Mouse (Mus musculus) limb, embryonic 14.5 days (tissue): ENCODE data around the gene Vmn1r40. TPM values are rescaled to one million over a fixed set of nuclear protein-coding genes. Genes with fewer than 3 reads are reported as not detected.

Experiments
- ATAC-seq: fragments of 200-750 bp; cut with Nextera tagmentation; 2 replicates; pipeline ENCODE4 v1.8.0; 2017; ENCODE audit warnings: low read depth, moderate number of reproducible peaks, moderate TSS enrichment; ENCODE audit not compliant: low FRiP score
- DNase-seq: peaks from one replicate; pipeline ENCODE4 v3.0.0-alpha.2; 2015; ENCODE audit warnings: low spot score
- H3K27ac ChIP-seq: fragments of 300-500 bp; sonication (generic); replicated peaks from 2 replicates; pipeline ENCODE4 v1.5.1; 2014; ENCODE audit warnings: low read depth, mild to moderate bottlenecking, low read length, moderate library complexity, mixed read lengths
- H3K27me3 ChIP-seq: fragments of 300-500 bp; sonication (generic); 2 replicates; pipeline ENCODE4 v1.6.1; 2014; ENCODE audit warnings: low read length, mixed read lengths; ENCODE audit not compliant: control insufficient read depth, insufficient read depth
- H3K36me3 ChIP-seq: fragments of 300-500 bp; sonication (generic); 2 replicates; pipeline ENCODE4 v1.6.1; 2014; ENCODE audit warnings: mild to moderate bottlenecking, low read length, moderate library complexity, mixed read lengths; ENCODE audit not compliant: control insufficient read depth, insufficient read depth
- H3K4me1 ChIP-seq: fragments of 300-500 bp; sonication (generic); 2 replicates; pipeline ENCODE4 v1.6.1; 2014; ENCODE audit warnings: antibody characterized with exemption, low read length, mixed read lengths; ENCODE audit not compliant: control insufficient read depth, insufficient read depth
- H3K4me2 ChIP-seq: fragments of 300-500 bp; sonication (generic); replicated peaks from 2 replicates; pipeline ENCODE4 v1.6.1; 2014; ENCODE audit warnings: low read depth, mild to moderate bottlenecking, low read length, moderate library complexity; ENCODE audit not compliant: severe bottlenecking
- H3K4me3 ChIP-seq: fragments of 300-500 bp; sonication (generic); replicated peaks from 2 replicates; pipeline ENCODE4 v1.5.1; 2014; ENCODE audit warnings: low read length
- H3K9ac ChIP-seq: fragments of 300-500 bp; sonication (generic); 2 replicates; pipeline ENCODE4 v1.6.1; 2014; ENCODE audit warnings: mild to moderate bottlenecking, low read depth, low read length, moderate library complexity; ENCODE audit not compliant: severe bottlenecking
- H3K9me3 ChIP-seq: fragments of 300-500 bp; sonication (generic); 2 replicates; pipeline ENCODE4 v1.6.1; 2016; ENCODE audit warnings: low read length; ENCODE audit not compliant: control insufficient read depth
- POLR2A ChIP-seq: fragments of 200-500 bp; IDR thresholded peaks from 2 replicates; pipeline ENCODE4 v1.8.0; 2012; ENCODE audit warnings: inconsistent platforms, mild to moderate bottlenecking, moderate library complexity, borderline replicate concordance; ENCODE audit not compliant: insufficient read depth, insufficient read length; ENCODE audit errors: extremely low read depth
- WGBS: fragments of 180-500 bp; shearing (Covaris S2); extraction: QIAGEN DNeasy Blood & Tissue Kit; methylation state at CpG from one replicate; pipeline ENCODE4 v1.1.7; 2014; 5-methylcytosine and 5-hydroxymethylcytosine counted together
- polyA plus RNA-seq, 2 experiments: library from polyadenylated mRNA; depleted of rRNA in 1 of 2; stranded (reverse) in 1 of 2; unstranded in 1 of 2; fragments of >200 nt; fragmentation: Nextera tagmentation in 1 of 2; extraction: Ambion mirVana in 1 of 2; gene quantifications; 2 replicates each; pipeline versions ENCODE4 v1.2.1 to v1.2.3; 2012 to 2014

The Vmn1r40 gene
- polyA plus RNA-seq, 2 experiments: not detected

GRCm38 (mm10) chr6:89672641-89673040, 34.7 kb upstream of the Vmn1r40 start:
- 84% methylated on average over 7 of the region's 7 CpGs for WGBS
- no peak overlapping the region for H3K9ac ChIP-seq
- DNase-seq: no peak
- no peak overlapping the region for H3K4me3 ChIP-seq
- TF ChIP-seq POLR2A: no peak
- no peak for ATAC-seq
- H3K27me3 ChIP-seq: no peaks in the 10 kb centered on the region
- no peak overlapping the region for H3K4me2 ChIP-seq
- H3K4me1 ChIP-seq: no peaks in the 10 kb centered on the region
- H3K27ac ChIP-seq: no peak overlapping the region
- H3K36me3 ChIP-seq: no peaks in the 10 kb centered on the region
- H3K9me3 ChIP-seq: no peaks in the 10 kb centered on the region

DNA sequence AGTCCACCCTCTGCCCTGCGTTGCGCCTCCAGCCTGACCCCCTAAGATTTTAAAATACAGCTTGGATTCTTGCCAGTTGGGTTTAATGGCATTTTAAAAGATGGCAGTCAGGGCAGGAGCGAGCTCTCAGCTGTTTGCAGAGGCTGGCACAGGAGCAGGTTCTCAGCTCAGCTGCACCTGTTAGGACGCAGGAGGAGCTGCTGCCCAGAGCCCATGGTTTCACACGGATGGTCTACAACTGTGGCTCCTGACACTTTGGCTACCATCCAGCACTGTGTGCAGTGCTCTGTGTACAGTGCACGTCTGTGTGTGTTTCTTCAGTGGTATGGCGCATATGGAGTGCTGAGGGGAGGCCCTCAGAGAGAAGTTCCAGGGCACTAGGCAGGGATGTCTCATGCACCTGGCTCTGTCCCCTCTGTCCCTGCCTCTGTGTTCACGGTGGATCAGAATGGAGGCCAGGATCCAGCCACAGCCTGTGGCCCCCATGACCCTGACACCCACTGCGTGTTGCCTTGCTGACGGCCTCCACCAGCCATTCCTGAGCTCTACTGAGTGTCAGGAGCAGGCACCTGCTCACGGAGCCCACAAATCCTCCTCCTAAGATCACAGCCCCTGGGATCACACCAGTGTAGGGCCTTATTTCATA, 34.1 kb upstream of the Vmn1r40 start:
- ATAC-seq: no peak
- WGBS: 73% methylated on average over 11 of the region's 11 CpGs
- no peak overlapping the region for H3K27ac ChIP-seq

DNA sequence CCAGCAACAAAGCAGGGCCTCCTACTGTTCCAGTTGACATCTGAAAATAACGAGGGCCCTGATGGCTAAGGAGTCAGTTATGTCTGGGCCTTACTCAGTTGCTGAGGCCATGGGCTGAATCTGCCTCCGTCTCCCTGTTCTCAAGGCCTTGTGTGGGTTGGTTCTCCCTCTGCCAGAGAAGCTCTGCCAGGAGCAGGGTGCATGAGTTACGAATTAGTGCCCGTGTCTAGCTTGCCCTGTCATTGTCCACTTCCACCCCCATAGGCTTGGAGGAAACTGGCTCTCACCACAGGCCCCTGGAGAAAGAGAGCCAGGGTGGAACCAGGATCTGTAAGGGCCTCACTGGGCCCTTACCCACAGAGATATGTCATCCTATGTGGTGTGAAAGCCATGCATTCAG, 28.8 kb upstream of the Vmn1r40 start:
- Histone ChIP-seq H3K9ac (no peak overlapping the region), H3K27me3 (no peaks in the 10 kb centered on the region), H3K4me1 (no peaks in the 10 kb centered on the region), H3K36me3 (no peaks in the 10 kb centered on the region), H3K27ac (no peak overlapping the region), H3K9me3 (no peaks in the 10 kb centered on the region), H3K4me3 (no peak overlapping the region), H3K4me2 (no peak overlapping the region)
- no peak for TF ChIP-seq POLR2A
- 58% methylated on average over 4 of the region's 4 CpGs for WGBS
- ATAC-seq (no peak), DNase-seq (no peak)

More for the DNA sequence above, 34.1 kb upstream of the Vmn1r40 start:
- TF ChIP-seq POLR2A: no peak
- Histone ChIP-seq H3K4me3 (no peak overlapping the region), H3K27me3 (no peaks in the 10 kb centered on the region), H3K9me3 (no peaks in the 10 kb centered on the region), H3K36me3 (no peaks in the 10 kb centered on the region), H3K4me1 (no peaks in the 10 kb centered on the region), H3K4me2 (no peak overlapping the region), H3K9ac (no peak overlapping the region)
- no peak for DNase-seq

DNA sequence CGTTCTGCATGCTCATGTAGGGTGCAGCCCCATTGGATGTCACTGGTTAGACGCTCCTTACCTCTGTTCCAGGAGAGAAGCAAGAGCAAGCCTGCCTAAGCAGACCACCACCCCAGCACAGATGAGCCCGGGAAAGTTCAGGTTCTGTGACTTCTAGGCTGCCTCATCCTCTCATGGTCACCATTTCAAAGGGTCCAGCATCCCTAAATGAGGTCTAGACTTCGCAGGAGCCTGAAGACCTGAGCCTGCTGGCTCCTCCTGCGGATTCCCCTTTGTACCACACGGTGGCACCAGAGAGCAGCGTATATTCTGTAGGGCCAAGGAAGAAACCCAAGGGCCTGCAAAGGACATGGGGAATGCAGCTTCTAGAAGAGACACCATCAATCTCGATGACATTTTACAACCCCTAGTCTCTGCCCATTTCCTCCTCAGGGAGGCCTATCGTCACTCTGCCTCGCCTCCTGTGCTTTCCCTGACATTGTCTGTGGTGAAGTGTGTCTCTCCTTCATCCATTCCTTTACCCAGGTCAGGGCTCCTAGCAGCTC, 28.0 kb upstream of the Vmn1r40 start:
- Histone ChIP-seq H3K27ac (no peak overlapping the region), H3K36me3 (no peaks in the 10 kb centered on the region), H3K9me3 (no peaks in the 10 kb centered on the region), H3K4me2 (no peak overlapping the region), H3K9ac (no peak overlapping the region), H3K4me3 (no peak overlapping the region), H3K27me3 (no peaks in the 10 kb centered on the region), H3K4me1 (no peaks in the 10 kb centered on the region)
- 18% methylated on average over 10 of the region's 10 CpGs for WGBS
- no peak for TF ChIP-seq POLR2A
- ATAC-seq (peak; percentile 61; the same call in 1 of the 2 replicates), DNase-seq (peak; percentile 49)

GRCm38 (mm10) chr6:89680155-89680554, 27.2 kb upstream of the Vmn1r40 start:
- no peak for TF ChIP-seq POLR2A
- WGBS: 5% methylated on average over 8 of the region's 8 CpGs
- no peaks in the 10 kb centered on the region for H3K4me1 ChIP-seq
- no peaks in the 10 kb centered on the region for H3K27me3 ChIP-seq
- no peak for ATAC-seq
- H3K9me3 ChIP-seq: no peaks in the 10 kb centered on the region
- H3K36me3 ChIP-seq: no peaks in the 10 kb centered on the region
- H3K4me3 ChIP-seq: no peak overlapping the region
- no peak overlapping the region for H3K9ac ChIP-seq
- H3K4me2 ChIP-seq: no peak overlapping the region
- H3K27ac ChIP-seq: no peak overlapping the region
- DNase-seq: peak; percentile 48
